Mouse (Mus musculus) hindbrain, embryonic 14.5 days (tissue): Measurements from ENCODE around the gene Rps6ka2. TPM values are rescaled to one million over a fixed set of nuclear protein-coding genes. Genes with fewer than 3 reads are reported as not detected.
A peak's percentile ranks its signal among the peaks of the same experiment; 100 is the strongest.
"Not testable (repeated sequence)": the region's sequence is repeated elsewhere in the genome, so short reads cannot be mapped to it uniquely, and the experiment has no call there.

Source experiments
- ATAC-seq: fragments of 200-750 bp; cut with Nextera tagmentation; 2 replicates; pipeline ENCODE4 v1.8.0; 2017; ENCODE audit warnings: moderate number of reproducible peaks, mild to moderate bottlenecking, moderate TSS enrichment, moderate library complexity; ENCODE audit not compliant: low FRiP score
- DNase-seq: peaks from one replicate; pipeline ENCODE4 v3.0.0-alpha.2; 2015; ENCODE audit warnings: low spot score
- H3K27ac ChIP-seq: fragments of 300-500 bp; sonication (generic); 2 replicates; pipeline ENCODE4 v1.5.1; 2014; ENCODE audit warnings: mild to moderate bottlenecking, moderate library complexity
- H3K27me3 ChIP-seq: fragments of 300-500 bp; sonication (generic); 2 replicates; pipeline ENCODE4 v1.6.1; 2014; ENCODE audit warnings: mild to moderate bottlenecking, low read length, mixed read lengths; ENCODE audit not compliant: control insufficient read depth, insufficient read depth
- H3K36me3 ChIP-seq: fragments of 300-500 bp; sonication (generic); replicated peaks from 2 replicates; pipeline ENCODE4 v1.6.1; 2014; ENCODE audit not compliant: control insufficient read depth, insufficient read depth
- H3K4me1 ChIP-seq: fragments of 300-500 bp; sonication (generic); replicated peaks from 2 replicates; pipeline ENCODE4 v1.6.1; 2014; ENCODE audit warnings: antibody characterized with exemption, low read length, mixed read lengths; ENCODE audit not compliant: control insufficient read depth, insufficient read depth
- H3K4me2 ChIP-seq: fragments of 300-500 bp; sonication (generic); replicated peaks from 2 replicates; pipeline ENCODE4 v1.6.1; 2014; ENCODE audit warnings: mild to moderate bottlenecking, moderate library complexity
- H3K4me3 ChIP-seq: fragments of 300-500 bp; sonication (generic); replicated peaks from 2 replicates; pipeline ENCODE4 v1.5.1; 2014; ENCODE audit warnings: mild to moderate bottlenecking, low read length
- H3K9ac ChIP-seq: fragments of 300-500 bp; sonication (generic); 2 replicates; pipeline ENCODE4 v1.6.1; 2014
- H3K9me3 ChIP-seq: fragments of 300-500 bp; sonication (generic); 2 replicates; pipeline ENCODE4 v1.6.1; 2016; ENCODE audit warnings: low read length; ENCODE audit not compliant: control insufficient read depth
- WGBS: fragments of 180-500 bp; shearing (Covaris S2); extraction: QIAGEN DNeasy Blood & Tissue Kit; methylation state at CpG from one replicate; pipeline ENCODE4 v1.1.7; 2014; 5-methylcytosine and 5-hydroxymethylcytosine counted together
- polyA plus RNA-seq: library from polyadenylated mRNA; unstranded; fragments of >200 nt; fragmentation: Nextera tagmentation; extraction: Ambion mirVana; gene quantifications from 2 replicates; pipeline ENCODE4 v1.2.1, GENCODE M21; 2014

Gene Rps6ka2
- polyA plus RNA-seq = 24.4 and 25.7 TPM in 2 replicates

DNA sequence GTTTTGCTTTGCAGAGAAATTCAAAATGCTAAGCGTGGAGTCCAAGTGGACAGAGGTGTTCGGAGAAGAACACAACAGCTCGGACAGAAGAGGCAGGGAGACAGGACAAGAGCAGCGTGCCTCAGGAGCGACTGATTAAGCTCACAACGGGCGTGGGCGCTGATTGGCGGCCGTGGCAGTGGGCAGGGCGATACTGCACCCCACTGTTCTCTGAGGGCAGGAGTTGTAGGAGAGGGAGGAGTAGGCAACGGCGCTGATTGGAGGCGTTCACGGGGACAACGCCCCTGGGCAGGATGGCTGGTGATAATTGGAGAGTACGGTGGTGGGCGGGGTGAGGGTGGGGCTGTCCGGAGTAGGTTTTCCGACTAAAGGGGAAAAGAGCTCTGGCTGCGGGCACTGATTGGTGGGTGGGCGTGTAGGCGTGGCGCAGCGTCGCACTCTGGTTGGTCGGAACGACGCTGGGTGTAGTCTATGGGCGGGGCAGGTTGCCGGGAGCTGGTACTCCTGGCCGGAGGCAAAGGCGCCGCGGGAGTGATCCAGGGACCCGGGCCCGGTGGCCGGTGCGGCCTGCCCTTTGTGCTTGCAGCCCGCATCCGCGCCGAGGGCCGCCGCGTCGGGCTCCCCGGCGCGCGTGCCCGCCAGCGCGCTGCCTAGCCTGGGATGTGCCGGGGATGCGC, at the start of gene Rps6ka2:
TSS of gene Rps6ka2 (plus strand) at position 489 of the 677 bp plus-strand sequence.
- Histone ChIP-seq H3K9ac (peak within 1 kb of the TSS; percentile 79), H3K27ac (peak within 1 kb of the TSS; percentile 94), H3K27me3 (no peaks in the 10 kb centered on the region), H3K4me1 (peaks cover 17% of the 10 kb centered on the region), H3K9me3 (no peaks in the 10 kb centered on the region), H3K4me3 (peak within 1 kb of the TSS; percentile 80), H3K4me2 (peak within 1 kb of the TSS; percentile 80), H3K36me3 (no peaks in the 10 kb centered on the region)
- ATAC-seq = peak; percentile 99
- WGBS = under 1% methylated on average over 48 of the region's 56 CpGs
- peak; percentile 94 for DNase-seq

DNA sequence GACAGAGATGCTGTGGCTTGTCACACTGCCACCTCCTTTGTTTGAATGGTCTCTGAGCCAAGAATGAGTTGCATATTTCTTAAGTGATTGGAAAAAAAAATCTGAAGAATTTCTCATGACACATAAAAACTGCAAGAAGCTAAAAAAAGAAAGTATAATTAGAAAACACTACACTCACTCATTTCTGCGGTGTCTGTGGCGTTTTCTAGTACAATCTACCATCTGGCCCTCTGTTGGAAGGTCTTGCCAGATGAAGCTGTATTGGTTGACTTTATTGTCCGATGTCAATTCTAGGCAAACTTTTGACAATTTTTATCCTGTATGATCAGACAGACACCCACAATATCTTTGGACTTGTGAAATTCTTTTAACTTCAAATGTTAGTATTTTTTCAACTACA, 49.1 kb upstream of the Rps6ka2 start:
- H3K9me3 ChIP-seq, H3K36me3 ChIP-seq, H3K27me3 ChIP-seq, H3K4me2 ChIP-seq, H3K4me3 ChIP-seq, H3K9ac ChIP-seq, H3K27ac ChIP-seq, H3K4me1 ChIP-seq, ATAC-seq: not testable (repeated sequence)
- DNase-seq = peak; percentile 12
- 95% methylated on average over 3 of the region's 3 CpGs for WGBS

- H3K27ac ChIP-seq, H3K36me3 ChIP-seq, H3K4me1 ChIP-seq, H3K9me3 ChIP-seq, H3K27me3 ChIP-seq, H3K9ac ChIP-seq, H3K4me3 ChIP-seq, ATAC-seq, DNase-seq, H3K4me2 ChIP-seq: not testable (repeated sequence)
- WGBS = 86% methylated on average over 11 of the region's 11 CpGs
Measured at GRCm38 (mm10) chr17:7122554-7122953, 47.4 kb upstream of the Rps6ka2 start.

- 89% methylated on average over 6 of the region's 10 CpGs for WGBS
- not testable (repeated sequence) for ATAC-seq, H3K27ac ChIP-seq, H3K4me1 ChIP-seq, H3K9me3 ChIP-seq, H3K4me2 ChIP-seq, H3K9ac ChIP-seq, H3K4me3 ChIP-seq, H3K27me3 ChIP-seq, H3K36me3 ChIP-seq, DNase-seq
Measured at GRCm38 (mm10) chr17:7126475-7126874, 43.4 kb upstream of the Rps6ka2 start.

- not testable (repeated sequence) for H3K9ac ChIP-seq, H3K27me3 ChIP-seq, H3K4me2 ChIP-seq, ATAC-seq, H3K9me3 ChIP-seq, DNase-seq, H3K27ac ChIP-seq, H3K36me3 ChIP-seq, H3K4me1 ChIP-seq, H3K4me3 ChIP-seq
- no CpG with 5 or more reads among the region's 7 CpGs for WGBS
Measured at GRCm38 (mm10) chr17:7134002-7134401, 35.9 kb upstream of the Rps6ka2 start.

- H3K9ac ChIP-seq, H3K4me3 ChIP-seq, DNase-seq, H3K36me3 ChIP-seq, H3K4me2 ChIP-seq, H3K4me1 ChIP-seq, H3K27me3 ChIP-seq, H3K27ac ChIP-seq, H3K9me3 ChIP-seq, ATAC-seq: not testable (repeated sequence)
- 91% methylated on average over 7 of the region's 8 CpGs for WGBS
Measured at GRCm38 (mm10) chr17:7135277-7135676, 34.6 kb upstream of the Rps6ka2 start.

- ATAC-seq (no peak), DNase-seq (no peak)
- Histone ChIP-seq H3K4me2 (no peak overlapping the region), H3K36me3 (no peaks in the 10 kb centered on the region), H3K9me3 (no peaks in the 10 kb centered on the region), H3K4me1 (no peaks in the 10 kb centered on the region), H3K27ac (no peak overlapping the region), H3K27me3 (no peaks in the 10 kb centered on the region), H3K9ac (no peak overlapping the region), H3K4me3 (no peak overlapping the region)
- 85% methylated on average over 21 of the region's 21 CpGs for WGBS
Measured at GRCm38 (mm10) chr17:7138186-7138925, 31.6 kb upstream of the Rps6ka2 start.

DNA sequence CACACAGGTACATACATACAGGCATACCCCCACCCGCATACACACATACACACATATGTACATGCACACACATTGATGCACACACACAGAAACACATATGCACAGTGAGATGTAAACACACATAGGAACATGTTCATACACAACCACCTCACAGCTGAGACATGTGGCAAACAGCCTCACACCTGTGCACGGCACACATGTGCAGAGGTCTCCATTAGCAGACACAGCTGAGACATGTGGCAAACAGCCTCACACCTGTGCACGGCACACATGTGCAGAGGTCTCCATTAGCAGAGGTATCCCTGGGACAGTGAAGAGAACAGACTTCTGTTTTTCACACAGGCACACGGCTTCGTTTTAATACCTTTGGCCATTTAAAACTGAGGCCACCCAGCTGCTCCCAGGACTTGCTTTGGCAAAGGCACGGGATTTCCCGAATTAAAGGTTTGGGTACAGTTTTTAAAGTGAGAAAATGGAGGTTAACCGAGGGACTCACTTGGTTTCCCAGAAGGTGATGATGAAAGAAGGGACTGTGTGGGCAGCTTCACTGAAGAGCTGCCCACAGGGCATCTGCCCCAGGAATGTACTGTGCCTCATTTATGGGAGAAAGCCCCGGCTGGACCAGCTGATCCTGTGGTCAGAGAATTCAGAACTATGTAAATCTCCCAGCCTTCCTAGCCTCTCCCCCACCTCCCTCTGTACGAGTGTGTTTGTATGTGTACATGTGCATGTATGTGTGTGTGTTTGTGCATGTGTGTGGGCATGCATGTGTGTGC, 29.3 kb upstream of the Rps6ka2 start:
- H3K27me3 ChIP-seq = no peaks in the 10 kb centered on the region
- no peak for ATAC-seq
- no peak overlapping the region for H3K27ac ChIP-seq
- H3K9me3 ChIP-seq = no peaks in the 10 kb centered on the region
- H3K4me1 ChIP-seq = no peaks in the 10 kb centered on the region
- DNase-seq = no peak
- H3K4me3 ChIP-seq = no peak overlapping the region
- H3K4me2 ChIP-seq = no peak overlapping the region
- no peaks in the 10 kb centered on the region for H3K36me3 ChIP-seq
- 86% methylated on average over 10 of the region's 10 CpGs for WGBS
- no peak overlapping the region for H3K9ac ChIP-seq

- Histone ChIP-seq H3K9ac (no peak overlapping the region), H3K36me3 (no peaks in the 10 kb centered on the region), H3K27me3 (no peaks in the 10 kb centered on the region), H3K27ac (no peak overlapping the region), H3K4me3 (no peak overlapping the region), H3K4me2 (no peak overlapping the region), H3K9me3 (no peaks in the 10 kb centered on the region), H3K4me1 (no peaks in the 10 kb centered on the region)
- DNase-seq (no peak), ATAC-seq (no peak)
- 70% methylated on average over 4 of the region's 4 CpGs for WGBS
Measured at GRCm38 (mm10) chr17:7142367-7142766, 27.5 kb upstream of the Rps6ka2 start.
